Mouse (Mus musculus) subcutaneous adipose tissue, adult 2 months (tissue): ENCODE data around the gene Exosc6. TPM values are rescaled to one million over a fixed set of nuclear protein-coding genes. Genes with fewer than 3 reads are reported as not detected.

Experiments
- polyA plus RNA-seq: library from polyadenylated mRNA; depleted of rRNA; stranded (reverse); fragments of >200 nt; gene quantifications from 2 replicates; pipeline ENCODE4 v1.2.3, GENCODE M21; 2012; ENCODE audit warnings: low replicate concordance; rRNA removed

Gene Exosc6
- polyA plus RNA-seq = not detected in 2 replicates

DNA sequence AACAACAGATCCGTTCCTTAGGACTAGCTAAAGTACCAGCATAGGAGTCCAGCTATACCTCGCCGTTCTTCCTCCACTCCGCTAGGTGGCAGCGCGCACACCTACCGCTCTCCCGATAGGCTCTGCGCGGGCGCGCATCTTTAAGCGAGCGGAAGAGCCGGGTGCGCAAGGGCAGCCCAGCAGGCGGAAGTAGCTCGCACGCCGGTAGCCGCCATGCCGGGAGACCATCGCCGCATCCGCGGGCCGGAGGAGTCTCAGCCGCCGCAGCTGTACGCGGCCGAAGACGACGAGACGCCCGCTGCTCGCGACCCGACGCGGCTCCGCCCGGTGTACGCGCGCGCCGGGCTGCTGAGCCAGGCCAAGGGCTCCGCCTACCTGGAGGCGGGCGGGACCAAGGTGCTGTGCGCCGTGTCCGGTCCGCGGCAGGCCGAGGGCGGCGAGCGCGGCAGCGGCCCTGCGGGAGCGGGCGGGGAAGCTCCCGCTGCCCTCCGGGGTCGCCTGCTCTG lies at the start of gene Exosc6:
Exosc6 (plus strand) TSS at position 182 of the 506 bp plus-strand sequence.

DNA sequence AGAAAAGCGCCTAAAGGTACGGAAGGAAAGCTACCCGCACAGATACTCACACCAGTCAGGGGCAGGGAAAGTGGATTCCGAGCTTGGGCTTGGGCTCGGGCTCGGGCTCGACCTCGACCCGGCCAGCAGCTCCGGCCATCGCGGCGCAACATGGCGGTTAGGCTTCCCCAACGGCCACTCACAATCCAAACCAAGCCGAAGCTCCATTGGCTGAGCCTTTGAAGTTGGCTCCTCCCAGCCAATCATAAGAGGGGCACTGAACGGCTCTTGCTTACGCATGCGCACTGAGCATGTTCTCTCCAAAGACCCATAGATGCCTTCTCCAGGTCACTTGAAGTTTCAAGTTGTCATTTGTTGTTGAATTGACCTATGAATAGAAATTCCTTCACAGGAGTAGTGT lies 24.6 kb upstream of the Exosc6 start, which contains the start of gene Ddx19b:
Ddx19b (minus strand) TSS at position 180 of the 400 bp plus-strand sequence.

DNA sequence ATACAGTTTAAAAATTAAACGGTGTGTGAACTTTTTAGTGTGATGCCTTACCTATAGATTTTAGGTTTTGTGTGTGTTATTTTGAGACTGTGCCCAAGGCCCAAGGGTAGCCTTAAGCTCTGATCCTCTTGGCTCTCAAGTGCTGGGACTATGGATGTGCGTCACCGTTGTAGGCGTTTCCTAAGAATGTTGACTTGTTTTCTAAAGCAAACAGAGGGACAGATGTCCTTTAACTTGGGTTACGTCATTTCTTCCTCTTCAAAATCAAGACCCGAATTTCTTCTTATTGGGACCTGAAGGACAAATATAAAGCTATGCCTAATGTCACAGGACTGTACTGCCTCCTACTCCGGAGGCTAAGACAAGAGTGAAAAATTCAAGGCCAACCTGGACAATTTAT lies 23.2 kb upstream of the Exosc6 start, which contains the start of gene Aars:
Aars (plus strand) TSS at position 229 of the 400 bp plus-strand sequence.

DNA sequence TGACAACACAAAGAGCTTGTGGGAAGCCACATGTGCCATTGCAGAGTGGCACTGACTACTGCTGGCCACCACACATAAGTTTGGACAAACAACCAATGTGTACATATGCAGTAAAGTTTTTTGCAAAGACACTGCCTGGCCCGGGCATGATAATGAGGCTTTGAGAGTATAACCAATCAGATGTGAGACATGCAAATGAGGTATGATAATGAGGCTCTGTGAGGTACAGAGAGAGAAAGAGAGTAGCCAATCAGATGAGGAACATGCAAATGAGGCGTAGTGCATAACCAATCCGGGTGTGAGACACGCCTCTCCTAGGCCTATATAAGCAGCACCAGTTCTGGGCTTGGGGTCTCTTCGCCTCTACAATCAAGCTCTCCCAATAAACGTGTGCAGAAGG lies 36.2 kb downstream of the Exosc6 start, which contains the start of gene Clec18a:
Clec18a (minus strand) TSS at position 101 of the 400 bp plus-strand sequence.

DNA sequence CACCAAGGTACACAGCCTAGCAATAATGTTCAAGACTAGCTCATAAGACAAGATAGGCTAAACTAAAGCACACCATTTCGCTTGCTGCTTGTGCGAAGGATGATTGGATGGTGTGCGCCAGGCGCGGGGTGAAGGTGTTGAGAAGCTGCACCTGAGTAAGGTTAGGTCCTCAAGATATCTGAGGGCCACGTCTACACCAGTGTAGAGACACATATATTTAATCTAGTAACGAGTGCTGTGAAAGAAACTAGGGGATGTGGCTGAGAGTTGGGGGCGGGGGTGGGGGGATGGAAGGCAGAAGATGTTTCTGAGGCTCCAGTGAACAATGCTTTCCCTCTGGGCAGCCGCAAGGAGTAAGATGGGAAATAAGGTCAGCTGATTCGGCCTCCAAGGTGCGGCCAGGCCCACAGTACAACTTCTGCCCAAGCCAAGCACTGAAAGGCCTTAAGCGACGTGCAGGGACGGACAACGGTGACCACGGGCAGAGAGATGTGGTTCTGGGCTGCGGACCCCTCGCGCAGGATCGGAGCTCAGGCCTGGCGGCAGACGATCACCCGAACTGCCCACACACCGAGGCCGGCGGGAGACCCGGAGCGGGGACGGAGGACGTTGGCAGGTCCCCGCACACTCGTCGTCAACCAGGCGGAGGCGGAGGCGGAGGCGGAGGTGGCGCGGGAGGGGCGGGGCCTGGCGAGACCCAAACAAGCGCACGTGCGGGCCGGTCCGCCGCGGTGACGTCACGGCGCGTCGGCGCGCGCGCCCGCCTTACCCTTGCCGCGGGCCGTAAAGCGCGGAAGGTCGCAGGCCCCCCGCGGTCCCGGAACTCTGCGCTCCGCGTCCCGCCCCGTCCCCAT lies 38.0 kb downstream of the Exosc6 start, which contains the start of gene Pdpr:
Pdpr (plus strand) TSS at position 766 of the 854 bp plus-strand sequence.

Other genes starting within 250 kb of the Exosc6 start
- gene Cog4, start 209.7 kb upstream of the Exosc6 start, polyA plus RNA-seq = 56.8 and 79.9 TPM in 2 replicates
- gene Sf3b3, start 209.6 kb upstream of the Exosc6 start, polyA plus RNA-seq = 27.1 and 72.0 TPM in 2 replicates
- 13.1 and 27.4 TPM in 2 replicates for gene Fuk, start 153.9 kb upstream of the Exosc6 start, polyA plus RNA-seq
- gene St3gal2, start 136.4 kb upstream of the Exosc6 start, polyA plus RNA-seq = 41.5 and 46.8 TPM in 2 replicates
- gene Ddx19a, start 58.5 kb upstream of the Exosc6 start, polyA plus RNA-seq = 25.6 and 40.0 TPM in 2 replicates
- 4.7 and 5.4 TPM in 2 replicates for gene Ddx19b, start 24.6 kb upstream of the Exosc6 start, polyA plus RNA-seq
- 33.2 and 50.3 TPM in 2 replicates for gene Aars, start 23.2 kb upstream of the Exosc6 start, polyA plus RNA-seq
- 0.09 and 0.18 TPM in 2 replicates for gene Clec18a, start 36.1 kb downstream of the Exosc6 start, polyA plus RNA-seq
- gene Pdpr, start 38.3 kb downstream of the Exosc6 start, polyA plus RNA-seq = 19.5 and 27.0 TPM in 2 replicates
- gene Glg1, start 202.9 kb downstream of the Exosc6 start, polyA plus RNA-seq = 40.9 and 60.5 TPM in 2 replicates
- 10.7 and 22.7 TPM in 2 replicates for gene Rfwd3, start 243.9 kb downstream of the Exosc6 start, polyA plus RNA-seq